Mouse (Mus musculus) C2C12 (cell line): ENCODE results near the gene Dnajc13. TPM values are rescaled to one million over a fixed set of nuclear protein-coding genes. Genes with fewer than 3 reads are reported as not detected.

Experiments
- H3K27me3 ChIP-seq: one replicate; pipeline ENCODE4 v1.6.1; 2011; ENCODE audit not compliant: control insufficient read depth, insufficient read depth, insufficient read length
- H3K36me3 ChIP-seq: one replicate; pipeline ENCODE4 v1.6.1; 2011; ENCODE audit not compliant: control insufficient read depth, insufficient read depth
- H3K4me3 ChIP-seq: one replicate; pipeline ENCODE4 v1.5.1; 2011; ENCODE audit warnings: mild to moderate bottlenecking, control low read depth; ENCODE audit not compliant: poor library complexity, insufficient read depth, severe bottlenecking
- H3K79me2 ChIP-seq: one replicate; pipeline ENCODE4 v1.6.1; 2011; ENCODE audit not compliant: control insufficient read depth, insufficient read depth
- H3K79me3 ChIP-seq: one replicate; pipeline ENCODE4 v1.6.1; 2011; ENCODE audit warnings: low read depth, control low read depth
- H3ac ChIP-seq: one replicate; pipeline ENCODE3; 2011; ENCODE audit warnings: low read depth; ENCODE audit not compliant: control insufficient read depth, insufficient read length
- CEBPB ChIP-seq: IDR thresholded peaks from one replicate; pipeline ENCODE4 v1.6.1; 2011; ENCODE audit warnings: low read depth, mild to moderate bottlenecking, control low read depth, moderate library complexity
- CTCF ChIP-seq: IDR thresholded peaks from one replicate; pipeline ENCODE4 v1.5.1; 2011; ENCODE audit not compliant: control insufficient read depth, insufficient read depth, insufficient read length
- FOSL1 ChIP-seq: IDR thresholded peaks from one replicate; pipeline ENCODE4 v1.8.0; 2011; ENCODE audit warnings: mild to moderate bottlenecking, low read length; ENCODE audit not compliant: poor library complexity, insufficient read depth, severe bottlenecking
- MAX ChIP-seq: IDR thresholded peaks from one replicate; pipeline ENCODE4 v1.6.1; 2011; ENCODE audit warnings: mild to moderate bottlenecking, control low read depth
- MYOD1 ChIP-seq: IDR thresholded peaks from one replicate; pipeline ENCODE4 v1.6.1; 2011; ENCODE audit warnings: low read depth; ENCODE audit not compliant: control insufficient read depth, insufficient read length
- MYOG ChIP-seq: IDR thresholded peaks from one replicate; pipeline ENCODE4 v1.6.1; 2011; ENCODE audit not compliant: control insufficient read depth, insufficient read length; ENCODE audit errors: extremely low read depth
- USF1 ChIP-seq: IDR thresholded peaks from one replicate; pipeline ENCODE4 v1.6.1; 2011; ENCODE audit warnings: low read depth, mild to moderate bottlenecking, control low read depth, moderate library complexity
- polyA plus RNA-seq: library from polyadenylated mRNA; unstranded; fragments of >200 nt; fragmentation: generic; extraction: Trizol; gene quantifications from one replicate; pipeline ENCODE4 v1.2.1, GENCODE M21; 2012; ENCODE audit warnings: missing spikeins

The Dnajc13 gene
- polyA plus RNA-seq, 1 experiment = 13.5 TPM

GRCm38 (mm10) chr9:104232004-104232403 lies 30.7 kb downstream of the Dnajc13 start:
- peaks cover 41% of the 10 kb centered on the region for H3K36me3 ChIP-seq

GRCm38 (mm10) chr9:104211402-104211801 lies 51.3 kb downstream of the Dnajc13 start:
- no peak overlapping the region for H3K4me3 ChIP-seq
- H3K27me3 ChIP-seq = no peaks in the 10 kb centered on the region
- H3K79me2 ChIP-seq = no peaks in the 10 kb centered on the region
- TF ChIP-seq CEBPB = no peak
- TF ChIP-seq MYOD1 = no peak
- TF ChIP-seq MAX = no peak
- no peak for TF ChIP-seq FOSL1
- no peak for TF ChIP-seq CTCF
- no peak for TF ChIP-seq USF1
- TF ChIP-seq MYOG = no peak
- no peaks in the 10 kb centered on the region for H3K79me3 ChIP-seq
- peaks cover 52% of the 10 kb centered on the region for H3K36me3 ChIP-seq
- H3ac ChIP-seq = no peak overlapping the region

More at GRCm38 (mm10) chr9:104232004-104232403, 30.7 kb downstream of the Dnajc13 start:
- H3K27me3 ChIP-seq = no peaks in the 10 kb centered on the region
- no peaks in the 10 kb centered on the region for H3K79me2 ChIP-seq
- no peak overlapping the region for H3K4me3 ChIP-seq
- no peak overlapping the region for H3ac ChIP-seq
- no peaks in the 10 kb centered on the region for H3K79me3 ChIP-seq
- TF ChIP-seq FOSL1 (no peak), MYOG (no peak), CEBPB (no peak), MYOD1 (no peak), MAX (no peak), CTCF (no peak), USF1 (no peak)

GRCm38 (mm10) chr9:104203851-104204250 lies 58.9 kb downstream of the Dnajc13 start:
- Histone ChIP-seq H3ac (no peak overlapping the region), H3K79me3 (no peaks in the 10 kb centered on the region), H3K79me2 (no peaks in the 10 kb centered on the region), H3K27me3 (no peaks in the 10 kb centered on the region), H3K4me3 (no peak overlapping the region), H3K36me3 (peaks cover 87% of the 10 kb centered on the region)
- TF ChIP-seq CTCF = peak; percentile 20
- no peak for TF ChIP-seq USF1

- no peak for TF ChIP-seq CTCF
- no peak for TF ChIP-seq MYOD1
- no peak for TF ChIP-seq MAX
- TF ChIP-seq FOSL1 = no peak
- TF ChIP-seq CEBPB = no peak
- no peak for TF ChIP-seq MYOG
- TF ChIP-seq USF1 = no peak
- Histone ChIP-seq H3K36me3 (peaks cover 56% of the 10 kb centered on the region), H3ac (no peak overlapping the region), H3K79me3 (no peaks in the 10 kb centered on the region), H3K4me3 (no peak overlapping the region), H3K27me3 (no peaks in the 10 kb centered on the region), H3K79me2 (no peaks in the 10 kb centered on the region)
Measured at GRCm38 (mm10) chr9:104194528-104194927, 68.2 kb downstream of the Dnajc13 start.

GRCm38 (mm10) chr9:104193900-104194299 lies 68.8 kb downstream of the Dnajc13 start:
- no peak for TF ChIP-seq FOSL1
- TF ChIP-seq CTCF = no peak
- Histone ChIP-seq H3K79me3 (no peaks in the 10 kb centered on the region), H3K27me3 (no peaks in the 10 kb centered on the region), H3K4me3 (no peak overlapping the region), H3ac (no peak overlapping the region), H3K79me2 (no peaks in the 10 kb centered on the region), H3K36me3 (peaks cover 56% of the 10 kb centered on the region)

- Histone ChIP-seq H3K79me2 (no peaks in the 10 kb centered on the region), H3K79me3 (no peaks in the 10 kb centered on the region), H3K27me3 (no peaks in the 10 kb centered on the region), H3ac (no peak overlapping the region), H3K36me3 (peaks cover 56% of the 10 kb centered on the region), H3K4me3 (no peak overlapping the region)
- TF ChIP-seq MAX = no peak
- no peak for TF ChIP-seq MYOD1
- TF ChIP-seq USF1 = no peak
- no peak for TF ChIP-seq FOSL1
- TF ChIP-seq CEBPB = no peak
- no peak for TF ChIP-seq CTCF
- no peak for TF ChIP-seq MYOG
Measured at GRCm38 (mm10) chr9:104193327-104193726, 69.4 kb downstream of the Dnajc13 start.
